Mouse (Mus musculus) ovary, postnatal 14 days (tissue): Measurements from ENCODE around the gene Vrk3.

Experiments
- DNase-seq: peaks from one replicate; pipeline ENCODE4 v3.0.0; 2022; ENCODE audit warnings: low spot score

Vrk3 gene

DNA sequence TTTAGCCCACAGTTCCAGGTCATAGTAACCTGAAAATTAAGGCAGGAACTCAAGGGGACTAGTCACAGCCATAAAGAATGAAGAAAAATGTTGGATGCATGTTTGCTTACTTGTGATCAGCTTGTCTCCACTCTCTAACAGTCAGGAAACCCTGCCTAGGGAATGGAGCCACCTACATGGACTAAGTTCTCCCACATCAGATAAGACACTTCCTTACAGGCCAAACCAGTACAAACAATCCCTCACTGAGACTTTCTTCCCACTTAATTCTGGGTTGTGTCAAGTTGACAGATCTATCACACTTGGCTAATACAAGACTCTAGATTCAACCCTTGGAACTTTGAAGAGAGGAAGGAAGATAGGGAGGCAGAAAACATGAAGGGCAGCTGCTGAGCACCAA, 12.2 kb downstream of the Vrk3 start:
- no peak for DNase-seq

GRCm38 (mm10) chr7:44768129-44768528, 19.9 kb downstream of the Vrk3 start:
- DNase-seq = no peak

GRCm38 (mm10) chr7:44770046-44770578, 21.9 kb downstream of the Vrk3 start:
- DNase-seq = peak; percentile 74

DNA sequence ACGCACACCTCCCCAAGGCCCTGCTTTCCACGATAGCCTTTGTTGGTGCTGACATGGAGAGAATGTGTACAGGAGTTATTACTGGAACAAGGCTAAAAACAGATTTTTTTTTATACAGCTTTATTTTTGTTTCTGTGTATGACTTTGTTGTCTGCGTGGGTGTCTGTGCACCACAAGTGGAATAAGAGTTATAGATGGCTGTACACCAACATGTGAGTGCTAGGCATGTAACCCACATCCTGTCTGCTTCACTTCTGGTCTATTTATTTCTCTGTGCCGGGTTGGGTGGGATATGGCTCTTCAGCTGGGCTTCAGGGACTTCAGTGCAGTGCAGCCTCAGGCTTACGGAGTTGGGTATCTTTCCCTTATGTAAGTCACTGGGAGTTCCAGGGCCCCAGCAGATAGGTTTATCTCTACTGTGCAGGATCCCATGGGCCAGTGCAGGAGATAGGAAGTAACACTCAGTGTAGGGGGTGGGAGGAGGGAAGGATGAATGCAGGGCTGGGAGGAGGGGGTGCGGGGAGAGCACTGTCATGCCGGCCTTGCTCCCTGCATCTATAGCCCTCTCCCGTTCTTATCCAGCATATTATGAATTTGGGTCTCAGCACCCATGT, 24.5 kb downstream of the Vrk3 start:
- DNase-seq = no peak

DNA sequence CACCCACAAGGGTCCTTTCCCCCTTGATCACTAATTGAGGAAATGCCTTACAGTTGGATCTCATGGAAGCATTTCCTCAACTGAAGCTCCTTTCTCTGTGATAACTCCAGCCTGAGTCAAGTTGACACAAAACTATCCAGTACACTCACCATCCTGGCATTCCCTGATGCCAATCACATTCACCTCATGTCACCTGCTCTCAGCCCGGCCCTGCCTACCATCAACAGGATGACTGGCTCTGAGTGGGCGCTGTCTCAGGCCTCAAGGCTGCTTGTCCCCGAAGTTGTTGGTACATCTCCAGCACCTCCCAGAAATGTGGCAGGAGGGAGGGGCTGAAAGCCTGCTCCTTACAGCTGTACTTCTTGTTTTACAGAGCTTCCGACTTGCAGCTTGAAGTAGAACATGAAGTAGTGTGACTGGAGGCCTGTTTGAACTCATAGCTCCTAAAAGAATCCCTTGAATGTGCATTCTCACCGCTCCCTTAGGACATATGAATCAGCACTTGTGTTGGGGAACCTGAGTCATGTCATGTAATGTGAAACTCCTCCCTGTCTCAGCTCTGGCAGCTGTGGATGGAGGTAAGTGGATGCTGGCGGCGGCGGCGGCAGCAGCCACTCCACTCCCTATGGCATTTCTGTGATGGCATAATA, 28.8 kb downstream of the Vrk3 start:
- DNase-seq = no peak

DNA sequence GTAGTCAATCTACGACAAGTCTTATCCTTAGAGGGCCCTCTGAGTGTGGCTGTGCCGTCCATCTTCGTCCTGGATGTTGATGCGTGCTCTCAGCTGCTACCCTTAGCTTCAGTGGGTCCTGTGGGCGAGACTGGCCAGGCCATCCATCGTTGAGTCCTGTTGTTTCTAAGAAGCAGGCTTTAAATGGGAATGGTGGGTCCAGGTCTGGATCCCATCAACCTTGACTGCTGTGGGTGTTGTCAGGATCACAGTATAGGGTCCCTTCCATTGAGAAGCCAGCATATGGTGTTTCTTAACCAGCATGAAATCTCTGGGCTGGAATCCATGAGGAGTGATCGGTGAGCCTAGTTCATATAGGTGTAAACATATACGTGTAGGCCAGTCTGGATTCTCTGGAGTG, 31.9 kb downstream of the Vrk3 start:
- no peak for DNase-seq

- DNase-seq = no peak
Measured at GRCm38 (mm10) chr7:44789531-44789930, 41.3 kb downstream of the Vrk3 start.

- no peak for DNase-seq
Measured at GRCm38 (mm10) chr7:44790066-44790465, 41.9 kb downstream of the Vrk3 start.

- DNase-seq = no peak
Measured at GRCm38 (mm10) chr7:44792781-44793180, 44.6 kb downstream of the Vrk3 start.

DNA sequence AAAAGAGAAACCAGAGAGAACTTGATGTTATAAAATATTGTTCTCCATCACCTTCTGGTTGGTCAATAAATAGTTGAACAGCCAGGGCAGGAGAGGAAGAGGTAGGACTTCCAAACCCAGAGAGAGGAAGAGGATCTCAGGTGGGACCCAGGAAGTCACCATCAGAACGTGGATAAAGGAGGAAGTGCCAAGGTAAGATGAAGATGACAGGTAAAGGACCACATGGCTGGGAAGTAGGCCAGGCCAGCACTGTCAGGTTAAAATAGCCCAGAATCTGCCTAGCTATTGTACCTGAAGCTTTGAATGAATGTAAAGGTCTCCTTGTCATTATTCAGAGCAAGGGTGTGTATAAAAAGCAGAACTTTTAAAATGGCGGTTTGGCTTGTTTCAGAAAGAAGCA, 60.7 kb downstream of the Vrk3 start:
- DNase-seq = no peak

GRCm38 (mm10) chr7:44809466-44809865, 61.3 kb downstream of the Vrk3 start:
- DNase-seq = no peak

DNA sequence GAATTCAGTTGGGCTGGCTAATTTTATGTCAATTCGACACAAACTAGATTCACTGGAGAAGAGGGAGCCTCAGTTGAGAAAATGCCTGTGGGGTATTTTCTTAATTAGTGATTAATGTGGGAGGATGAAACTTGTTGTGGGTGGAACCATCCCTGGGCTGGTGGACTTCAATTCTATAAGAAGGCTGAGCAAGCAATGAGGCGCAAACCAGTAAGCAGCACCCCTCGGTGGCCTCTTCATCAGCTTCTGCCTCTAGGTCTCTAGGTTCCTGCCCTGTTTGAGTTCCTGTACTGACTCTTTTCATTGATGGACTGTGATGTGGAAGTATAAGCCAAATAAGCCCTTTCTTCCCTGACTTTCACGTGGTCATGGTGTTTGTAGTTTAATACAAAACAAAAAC, 62.2 kb downstream of the Vrk3 start:
- no peak for DNase-seq

- no peak for DNase-seq
Measured at GRCm38 (mm10) chr7:44810819-44811557, 62.8 kb downstream of the Vrk3 start.

DNA sequence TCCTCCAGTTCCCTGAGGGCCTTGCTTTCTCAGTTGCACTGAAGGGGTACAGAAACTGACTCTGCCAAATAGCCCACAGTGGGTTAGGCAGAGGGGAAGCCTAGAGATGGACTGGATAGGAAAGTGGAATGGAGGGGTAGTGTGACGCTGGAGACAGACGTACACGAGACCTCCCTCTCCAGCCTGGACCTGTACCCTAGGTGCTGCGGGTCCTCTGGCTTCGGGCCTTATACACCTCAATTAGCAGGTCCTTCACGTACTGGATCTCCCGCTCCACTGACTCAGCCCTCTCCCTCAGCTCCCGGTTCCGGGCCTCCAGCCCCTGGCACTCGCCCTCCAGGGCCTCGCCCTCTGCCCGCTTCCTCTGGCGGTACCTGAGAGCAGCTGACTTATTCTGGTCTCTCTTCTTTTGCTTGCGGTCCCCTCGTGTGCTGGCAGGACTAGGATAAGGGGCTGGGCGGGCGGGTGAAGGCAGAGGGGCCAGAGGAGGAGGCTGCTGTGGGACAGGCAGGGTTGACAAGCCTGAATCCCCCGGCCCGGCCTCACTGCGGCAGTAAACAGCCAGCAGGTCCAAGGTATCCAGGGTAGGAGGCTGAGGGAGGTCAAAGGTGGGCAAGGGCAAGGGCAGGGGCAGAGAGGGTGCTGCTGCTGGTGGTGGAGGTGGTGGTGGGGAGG, 64.6 kb downstream of the Vrk3 start:
- DNase-seq = no peak

DNA sequence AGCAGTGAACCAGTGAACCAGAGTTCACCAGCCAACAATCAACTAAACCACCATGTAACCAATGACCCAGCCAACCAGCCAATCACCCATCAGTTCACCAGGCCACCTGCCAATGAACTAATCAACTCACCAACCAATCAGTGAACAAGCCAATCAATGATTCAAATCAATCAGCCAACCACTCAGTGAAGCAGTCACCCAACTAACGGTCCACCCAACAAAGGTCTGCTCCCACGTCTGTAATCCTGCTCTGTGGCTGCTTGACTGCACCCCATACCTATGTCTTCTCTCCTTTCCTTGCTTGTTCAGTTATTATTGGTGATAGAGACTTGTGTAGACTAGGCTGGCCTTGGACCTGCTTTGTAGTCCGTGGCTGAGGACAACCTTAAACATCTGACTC, 65.8 kb downstream of the Vrk3 start:
- no peak for DNase-seq

DNA sequence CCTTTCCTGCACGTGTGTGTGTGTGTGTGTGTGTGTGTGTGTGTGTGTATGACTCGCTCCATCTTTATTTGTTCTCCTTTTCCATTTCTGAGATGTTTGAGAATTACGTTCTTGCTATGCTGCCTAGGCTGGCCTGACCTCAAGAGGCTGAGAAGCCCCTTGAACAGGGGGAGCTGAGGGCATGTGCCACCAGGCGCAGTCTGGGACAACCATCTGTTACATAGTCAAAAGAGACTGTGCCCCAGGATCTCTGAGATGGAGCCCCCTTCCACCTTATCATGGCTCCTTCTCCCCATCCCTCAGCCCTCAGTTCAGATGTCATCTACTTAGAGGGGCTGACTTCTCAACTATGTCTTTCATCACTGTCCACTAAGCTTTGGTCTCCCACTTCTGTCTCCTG, 66.2 kb downstream of the Vrk3 start:
- DNase-seq = no peak

- no peak for DNase-seq
Measured at GRCm38 (mm10) chr7:44814952-44815553, 66.8 kb downstream of the Vrk3 start.

DNA sequence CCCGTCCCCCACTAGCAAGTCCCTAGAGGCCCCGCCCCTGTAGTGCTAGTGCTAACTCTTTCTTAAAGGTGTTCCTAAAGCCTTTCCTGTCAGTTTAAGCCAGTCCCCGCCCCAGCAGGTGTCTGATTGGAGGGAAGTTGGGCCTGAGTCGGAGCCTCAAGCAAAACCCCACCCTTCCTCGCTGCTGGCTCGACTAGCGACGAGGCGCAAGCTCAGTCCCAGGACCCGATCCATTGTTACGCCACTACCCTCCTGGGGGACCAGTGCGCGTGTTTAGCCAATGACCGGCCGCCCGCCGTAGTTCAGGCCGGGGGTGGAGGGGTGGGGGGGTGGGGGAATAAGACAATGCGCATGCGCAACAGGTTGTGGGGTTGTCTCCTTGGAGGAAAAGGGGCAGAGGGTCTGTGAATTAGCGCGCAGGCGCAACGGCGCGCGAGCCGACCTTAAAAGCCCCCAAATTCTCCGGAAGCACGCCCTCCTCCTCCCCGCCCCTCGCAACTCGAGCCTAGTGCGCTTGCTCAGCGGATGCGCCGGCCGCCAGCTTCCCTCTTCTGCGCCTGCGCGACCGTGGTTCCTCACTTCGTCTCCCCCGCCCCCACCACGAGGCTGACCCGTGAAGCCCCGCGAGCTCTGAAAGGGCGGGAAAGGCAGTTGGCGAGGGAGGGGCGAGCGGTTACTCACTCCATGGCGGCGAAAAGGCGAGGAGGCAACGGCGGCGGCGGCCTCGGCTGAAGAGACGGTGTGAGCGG, 67.7 kb downstream of the Vrk3 start, which contains the start of the genes Nup62 and Il4i1:
Nup62 (plus strand) TSS at position 368 of the 749 bp plus-strand sequence.
Il4i1 (plus strand) TSS at position 667 of the 749 bp plus-strand sequence.
- DNase-seq = peak; percentile 99

DNA sequence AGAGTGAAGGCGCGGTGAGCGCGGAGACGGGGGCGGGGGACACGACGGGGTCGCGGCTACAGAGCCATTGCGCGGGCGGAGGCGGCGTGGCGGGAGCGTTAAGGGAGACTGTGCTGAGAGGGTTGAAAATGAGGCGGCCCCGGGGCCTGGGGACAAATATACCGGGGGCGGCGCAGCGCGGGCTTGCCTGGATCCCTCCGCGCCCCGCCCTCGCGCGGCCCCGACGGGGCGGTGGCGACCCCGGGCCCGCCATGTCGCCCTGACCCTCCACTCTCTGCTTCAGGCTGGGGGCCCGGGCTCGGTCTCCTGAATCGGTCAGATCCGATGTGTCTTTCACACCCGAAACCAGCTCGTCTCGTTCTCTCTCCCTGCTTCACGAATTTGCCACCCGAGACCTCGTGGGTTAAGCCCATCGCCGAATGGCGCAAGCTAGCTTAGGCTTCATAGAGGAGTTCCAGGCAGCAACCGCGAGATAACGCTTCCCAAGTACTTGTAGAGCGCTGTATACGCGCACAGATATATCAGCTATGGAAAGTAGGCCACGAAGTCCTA, 68.3 kb downstream of the Vrk3 start, which contains the start of gene Atf5:
Atf5 (minus strand) TSS at position 189 of the 552 bp plus-strand sequence.
- peak; percentile 71 for DNase-seq

DNA sequence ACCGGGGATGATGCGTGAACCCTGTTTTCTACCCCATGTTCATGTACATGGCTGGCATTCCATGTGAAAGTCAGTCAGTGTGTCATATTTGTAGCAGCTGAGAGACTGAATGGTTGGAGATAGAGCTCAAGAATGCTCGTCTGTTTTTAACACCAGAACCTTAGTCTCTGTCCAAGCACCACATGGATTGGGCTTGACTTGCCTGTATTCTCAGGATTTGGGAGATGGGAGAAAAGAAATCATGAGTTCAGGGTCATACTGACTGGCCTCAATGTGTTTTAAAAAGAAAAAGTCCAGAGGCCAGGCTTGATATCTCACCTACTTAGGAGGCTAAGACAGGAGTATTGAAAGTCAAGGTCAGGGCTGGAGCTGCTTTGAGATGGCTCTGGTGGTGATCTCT, 69.2 kb downstream of the Vrk3 start:
- DNase-seq = no peak

GRCm38 (mm10) chr7:44818164-44818563, 70.0 kb downstream of the Vrk3 start:
- no peak for DNase-seq
